Mouse (Mus musculus) hindbrain, embryonic 12.5 days (tissue): Measurements from ENCODE around the gene Gm21985. TPM values are rescaled to one million over a fixed set of nuclear protein-coding genes. Genes with fewer than 3 reads are reported as not detected.
"Not testable (repeated sequence)": the region's sequence is repeated elsewhere in the genome, so short reads cannot be mapped to it uniquely, and the experiment has no call there.

Source experiments
- ATAC-seq: fragments of 200-750 bp; cut with Nextera tagmentation; 2 replicates; pipeline ENCODE4 v1.8.0; 2017; ENCODE audit warnings: moderate TSS enrichment; ENCODE audit not compliant: low FRiP score
- H3K27ac ChIP-seq: fragments of 300-500 bp; sonication (generic); 2 replicates; pipeline ENCODE4 v1.5.1; 2016; ENCODE audit warnings: mild to moderate bottlenecking
- H3K27me3 ChIP-seq: fragments of 300-500 bp; sonication (generic); 2 replicates; pipeline ENCODE4 v1.6.1; 2016; ENCODE audit warnings: mild to moderate bottlenecking
- H3K36me3 ChIP-seq: fragments of 300-500 bp; sonication (generic); 2 replicates; pipeline ENCODE4 v1.6.1; 2016; ENCODE audit warnings: mild to moderate bottlenecking
- H3K4me1 ChIP-seq: fragments of 300-500 bp; sonication (generic); 2 replicates; pipeline ENCODE4 v1.6.1; 2016
- H3K4me2 ChIP-seq: fragments of 300-500 bp; sonication (generic); replicated peaks from 2 replicates; pipeline ENCODE4 v1.6.1; 2016; ENCODE audit warnings: mild to moderate bottlenecking
- H3K4me3 ChIP-seq: fragments of 300-500 bp; sonication (generic); 2 replicates; pipeline ENCODE4 v1.5.1; 2016; ENCODE audit warnings: mild to moderate bottlenecking
- H3K9ac ChIP-seq: fragments of 300-500 bp; sonication (generic); 2 replicates; pipeline ENCODE4 v1.6.1; 2016; ENCODE audit warnings: mild to moderate bottlenecking, moderate library complexity
- H3K9me3 ChIP-seq: fragments of 300-500 bp; sonication (generic); replicated peaks from 2 replicates; pipeline ENCODE4 v1.6.1; 2016; ENCODE audit warnings: mild to moderate bottlenecking
- WGBS: fragments of 180-500 bp; shearing (Covaris S2); methylation state at CpG from one replicate; pipeline ENCODE4 v1.1.7; 2016; 5-methylcytosine and 5-hydroxymethylcytosine counted together
- polyA plus RNA-seq: library from polyadenylated mRNA; unstranded; fragments of >200 nt; fragmentation: Nextera tagmentation; extraction: Ambion mirVana; gene quantifications from 2 replicates; pipeline ENCODE4 v1.2.1, GENCODE M21; 2016

Gm21985 gene
- polyA plus RNA-seq, 1 experiment from 2014 or later, result not detected

DNA sequence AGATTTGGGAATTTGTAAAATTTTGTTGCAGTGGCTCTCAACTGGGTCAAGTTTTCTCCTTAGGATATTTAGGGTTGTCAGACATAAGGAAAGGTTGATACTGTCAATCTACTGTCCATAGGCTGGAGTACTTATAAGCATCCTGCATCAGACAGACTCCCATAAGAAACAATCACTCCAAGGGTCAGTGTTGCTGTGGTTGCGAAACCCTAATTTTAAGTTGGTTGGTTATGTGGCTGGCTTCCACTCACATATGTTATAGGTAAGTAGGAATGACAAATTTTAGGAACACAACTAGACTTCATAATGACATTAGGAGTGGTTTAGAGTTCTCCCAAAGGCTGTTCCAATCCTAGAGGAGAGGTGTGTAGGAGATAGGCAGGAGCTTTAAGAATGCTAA is 115.1 kb downstream of the Gm21985 start:
- peaks cover 10% of the 10 kb centered on the region for H3K4me1 ChIP-seq
- no peak for ATAC-seq
- no peak overlapping the region for H3K27ac ChIP-seq
- H3K4me2 ChIP-seq, result no peak overlapping the region
- H3K9me3 ChIP-seq, result no peaks in the 10 kb centered on the region
- no peaks in the 10 kb centered on the region for H3K36me3 ChIP-seq
- WGBS, result 100% methylated on average over 1 of the region's 1 CpGs
- H3K27me3 ChIP-seq, result peaks cover 1% of the 10 kb centered on the region; the same call in 1 of the 2 replicates
- no peak overlapping the region for H3K9ac ChIP-seq
- H3K4me3 ChIP-seq, result no peak overlapping the region

DNA sequence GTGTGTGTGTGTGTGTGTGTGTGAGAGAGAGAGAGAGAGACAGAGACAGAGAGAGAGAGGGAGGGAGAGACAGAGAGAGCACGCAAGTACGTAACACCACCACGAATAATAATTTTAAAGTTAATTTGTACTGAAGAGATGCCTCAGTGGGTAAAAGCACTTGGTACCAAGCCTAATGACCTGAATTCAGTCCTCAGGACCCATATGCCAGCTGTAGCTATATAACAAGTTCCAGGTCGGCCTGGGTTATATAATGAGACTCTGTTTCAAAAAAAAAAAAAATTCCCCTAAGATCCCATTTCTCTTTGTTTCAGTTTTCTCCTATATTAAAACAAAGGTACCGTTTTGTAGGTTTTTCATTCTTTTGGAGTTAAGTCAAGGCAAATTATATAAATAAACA is 124.7 kb downstream of the Gm21985 start:
- ATAC-seq, result no peak

DNA sequence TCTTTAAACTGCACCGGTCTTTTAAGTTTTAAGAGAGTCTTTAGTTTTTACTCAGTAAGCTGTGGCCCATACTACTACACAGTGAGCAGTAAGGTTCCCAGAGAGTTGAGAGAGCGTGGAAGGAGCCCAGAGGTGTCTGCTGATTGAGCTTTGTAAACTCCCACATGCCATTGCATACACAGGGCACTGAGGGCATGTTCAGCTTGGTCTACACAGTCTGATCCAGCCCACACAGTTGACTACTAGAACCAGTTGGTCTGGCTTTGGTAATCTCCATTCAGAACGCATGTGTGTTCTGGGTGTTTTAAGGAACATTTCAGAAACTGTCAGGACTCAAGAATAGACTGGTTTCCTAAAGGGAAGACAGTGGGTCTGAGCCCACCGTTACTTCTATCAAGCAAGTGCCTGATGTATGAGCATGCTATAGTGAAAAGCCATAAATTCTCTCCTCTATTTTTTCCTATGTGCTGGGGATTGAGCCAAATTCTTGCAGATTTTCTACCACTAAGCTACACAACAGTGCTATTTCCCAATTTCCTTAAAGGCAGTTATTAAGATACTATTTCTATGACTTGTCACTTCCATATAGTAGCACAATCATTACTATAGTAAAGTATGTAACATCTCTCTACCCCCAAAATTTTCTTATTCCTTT is 125.4 kb downstream of the Gm21985 start:
- H3K27me3 ChIP-seq, result no peaks in the 10 kb centered on the region
- H3K36me3 ChIP-seq, result no peaks in the 10 kb centered on the region
- 92% methylated on average over 4 of the region's 4 CpGs for WGBS
- no peak overlapping the region for H3K27ac ChIP-seq
- no peaks in the 10 kb centered on the region for H3K9me3 ChIP-seq
- H3K4me1 ChIP-seq, result no peaks in the 10 kb centered on the region
- H3K4me2 ChIP-seq, result no peak overlapping the region
- no peak overlapping the region for H3K9ac ChIP-seq
- ATAC-seq, result no peak
- no peak overlapping the region for H3K4me3 ChIP-seq

More for the DNA sequence above, 124.7 kb downstream of the Gm21985 start:
- Histone ChIP-seq H3K4me2 (no peak overlapping the region), H3K4me3 (no peak overlapping the region), H3K9ac (no peak overlapping the region), H3K27ac (no peak overlapping the region), H3K9me3 (no peaks in the 10 kb centered on the region), H3K36me3 (no peaks in the 10 kb centered on the region), H3K4me1 (no peaks in the 10 kb centered on the region), H3K27me3 (no peaks in the 10 kb centered on the region)
- 90% methylated on average over 5 of the region's 5 CpGs for WGBS

DNA sequence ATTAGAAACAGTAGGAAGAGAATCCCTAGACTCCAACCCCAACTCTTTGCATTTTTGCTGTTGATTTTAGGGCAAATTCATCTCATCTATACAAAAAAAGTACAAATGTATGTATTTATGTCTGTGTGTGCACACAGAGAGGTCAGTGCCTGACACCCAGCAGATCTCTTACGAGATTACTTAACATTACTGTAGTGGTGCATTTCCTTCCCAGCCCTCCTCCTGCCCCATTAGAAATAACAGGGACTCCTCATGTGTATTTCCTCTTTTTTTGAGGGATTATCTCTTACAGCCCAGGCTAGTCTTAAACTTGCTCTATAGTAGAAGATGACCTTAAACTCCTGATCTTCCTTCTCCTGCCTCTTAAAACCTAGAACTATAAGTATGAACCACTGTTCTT is 126.6 kb downstream of the Gm21985 start:
- Histone ChIP-seq H3K36me3 (no peaks in the 10 kb centered on the region), H3K9me3 (no peaks in the 10 kb centered on the region), H3K4me1 (no peaks in the 10 kb centered on the region), H3K4me3 (no peak overlapping the region), H3K9ac (no peak overlapping the region), H3K27me3 (no peaks in the 10 kb centered on the region), H3K4me2 (no peak overlapping the region), H3K27ac (no peak overlapping the region)
- ATAC-seq, result no peak
- 100% methylated on average over 1 of the region's 1 CpGs for WGBS

DNA sequence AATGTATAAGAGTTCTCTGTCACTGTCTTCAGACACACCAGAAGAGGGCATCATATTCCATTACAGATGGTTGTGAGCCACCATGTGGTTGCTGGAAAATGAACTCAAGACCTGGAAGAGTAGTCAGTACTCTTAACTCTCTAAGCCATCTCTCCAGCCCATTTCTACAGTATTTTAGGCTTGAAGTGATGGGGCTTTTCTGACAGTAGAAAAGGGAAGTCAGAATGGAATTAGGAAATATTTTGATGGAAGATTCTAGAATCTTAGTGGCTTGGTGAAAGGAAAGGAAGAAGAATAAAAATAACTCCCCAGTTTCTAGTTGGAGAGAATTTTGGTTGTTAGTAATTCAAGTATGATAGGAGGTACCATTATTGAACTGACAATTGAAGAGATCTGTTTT is 127.8 kb downstream of the Gm21985 start:
- Histone ChIP-seq H3K27me3 (no peaks in the 10 kb centered on the region), H3K4me2 (no peak overlapping the region), H3K4me1 (no peaks in the 10 kb centered on the region), H3K36me3 (no peaks in the 10 kb centered on the region), H3K9ac (no peak overlapping the region), H3K9me3 (no peaks in the 10 kb centered on the region), H3K27ac (no peak overlapping the region), H3K4me3 (no peak overlapping the region)
- no peak for ATAC-seq

DNA sequence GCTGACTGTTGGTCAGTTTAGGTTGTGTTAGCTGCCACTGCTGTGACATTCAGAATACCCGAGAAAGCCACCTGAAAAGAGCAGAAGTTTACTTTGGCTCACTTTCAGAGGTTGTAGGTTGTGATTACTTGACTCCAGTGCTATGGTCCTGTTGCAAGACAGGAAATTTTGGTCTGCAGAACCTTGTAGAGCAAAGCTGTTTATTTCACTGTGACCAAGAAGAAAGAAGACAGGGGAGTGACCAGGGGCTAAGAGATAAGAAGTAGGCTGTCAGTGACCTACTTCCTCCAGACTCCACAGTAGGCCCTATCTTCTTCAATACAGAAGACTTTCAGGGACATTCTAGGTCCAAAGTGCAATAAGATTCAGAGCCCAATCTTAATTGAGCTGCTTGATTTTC is 130.5 kb downstream of the Gm21985 start:
- H3K27me3 ChIP-seq, result no peaks in the 10 kb centered on the region
- no peak overlapping the region for H3K4me2 ChIP-seq
- no peak overlapping the region for H3K4me3 ChIP-seq
- H3K4me1 ChIP-seq, result no peaks in the 10 kb centered on the region
- 80% methylated on average over 1 of the region's 1 CpGs for WGBS
- no peak overlapping the region for H3K9ac ChIP-seq
- ATAC-seq, result no peak
- no peaks in the 10 kb centered on the region for H3K9me3 ChIP-seq
- H3K36me3 ChIP-seq, result no peaks in the 10 kb centered on the region
- H3K27ac ChIP-seq, result no peak overlapping the region

DNA sequence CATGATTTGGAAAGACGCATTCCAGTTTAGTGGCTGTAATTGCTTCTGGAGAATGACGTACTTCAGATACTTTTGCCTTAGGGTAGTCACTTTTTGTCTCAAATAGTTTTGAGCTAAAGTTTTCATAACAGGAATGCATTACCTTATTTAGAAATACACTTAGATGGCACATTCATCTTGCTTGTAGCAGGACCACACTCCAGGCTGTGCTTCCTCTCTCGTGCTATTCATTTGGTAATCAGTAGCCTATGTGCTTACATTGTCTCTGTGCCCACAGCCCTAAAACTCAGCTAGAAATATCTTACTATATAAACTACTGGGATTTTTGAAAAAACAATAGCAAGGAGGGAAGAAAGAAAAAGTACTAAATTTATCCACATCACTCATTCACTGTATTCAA is 140.9 kb downstream of the Gm21985 start:
- Histone ChIP-seq H3K9me3 (no peaks in the 10 kb centered on the region), H3K4me3 (no peak overlapping the region), H3K4me2 (no peak overlapping the region), H3K27me3 (no peaks in the 10 kb centered on the region), H3K27ac (no peak overlapping the region), H3K36me3 (peaks cover 20% of the 10 kb centered on the region), H3K9ac (no peak overlapping the region), H3K4me1 (no peaks in the 10 kb centered on the region)
- ATAC-seq, result no peak
- 93% methylated on average over 3 of the region's 3 CpGs for WGBS

DNA sequence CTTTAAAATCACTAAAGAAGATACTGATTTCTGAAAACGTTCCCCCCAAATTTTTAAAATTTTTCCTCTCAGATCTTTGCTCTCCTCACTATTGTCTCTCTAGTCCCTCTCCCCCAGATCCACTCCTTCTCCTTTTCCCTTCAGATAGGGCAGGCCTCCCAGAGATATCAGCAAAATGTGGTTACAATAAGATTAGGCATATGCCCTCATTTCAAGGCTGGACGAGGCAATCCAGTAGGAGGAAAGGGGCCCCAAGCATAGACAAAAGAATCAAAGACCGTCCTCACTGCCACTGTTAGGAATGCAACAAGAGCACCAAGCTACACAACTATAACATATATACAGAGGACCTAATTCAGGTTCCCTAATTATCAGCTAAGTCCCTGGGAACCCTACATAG is 159.2 kb downstream of the Gm21985 start:
- Histone ChIP-seq H3K36me3 (no peaks in the 10 kb centered on the region), H3K4me2 (no peak overlapping the region), H3K27me3 (no peaks in the 10 kb centered on the region), H3K9me3 (no peaks in the 10 kb centered on the region), H3K9ac (no peak overlapping the region), H3K4me3 (no peak overlapping the region), H3K27ac (no peak overlapping the region), H3K4me1 (no peaks in the 10 kb centered on the region)
- 80% methylated on average over 3 of the region's 3 CpGs for WGBS
- no peak for ATAC-seq

DNA sequence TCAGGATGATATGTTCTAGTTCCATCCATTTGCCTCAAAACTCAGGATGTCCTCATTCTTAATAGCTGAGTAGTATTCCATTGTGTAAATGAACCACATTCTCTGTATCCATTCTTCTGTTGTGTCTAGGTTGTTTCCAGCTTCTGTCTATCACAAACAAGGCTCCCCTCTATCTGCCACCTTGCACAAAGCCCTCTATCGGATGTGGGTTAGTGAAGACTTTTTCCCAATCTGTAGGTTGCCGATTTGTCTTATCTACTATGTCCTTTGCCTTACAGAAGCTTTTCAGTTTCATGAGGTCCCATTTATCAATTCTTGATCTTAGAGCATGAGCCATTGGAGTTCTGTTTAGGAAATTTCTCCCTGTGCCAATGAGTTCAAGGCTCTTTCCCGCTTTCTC is 162.4 kb downstream of the Gm21985 start:
- not testable (repeated sequence) for H3K9ac ChIP-seq, H3K27me3 ChIP-seq, ATAC-seq, H3K4me2 ChIP-seq, H3K4me3 ChIP-seq, H3K4me1 ChIP-seq, H3K27ac ChIP-seq, H3K9me3 ChIP-seq, H3K36me3 ChIP-seq
- WGBS, result 93% methylated on average over 3 of the region's 3 CpGs

DNA sequence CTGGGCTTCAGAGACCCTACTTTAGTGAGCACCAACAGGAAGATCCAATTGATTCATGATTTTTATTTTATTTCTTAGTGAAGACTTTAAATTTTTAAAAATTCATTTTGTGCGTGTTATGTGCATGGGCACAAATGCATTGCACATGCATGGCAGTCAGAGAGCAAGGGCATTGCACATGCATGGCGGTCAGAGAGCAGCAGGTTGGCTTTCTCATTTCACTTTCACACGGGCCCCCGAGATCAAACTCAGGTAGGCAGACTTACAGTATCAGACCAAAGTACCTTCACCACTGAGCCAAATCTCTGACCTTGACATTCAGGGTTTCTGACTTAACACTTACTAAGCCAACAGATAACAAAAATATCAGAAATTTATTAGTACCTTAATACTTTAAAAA is 163.6 kb downstream of the Gm21985 start:
- Histone ChIP-seq H3K4me2 (no peak overlapping the region), H3K36me3 (no peaks in the 10 kb centered on the region), H3K27me3 (no peaks in the 10 kb centered on the region), H3K4me1 (no peaks in the 10 kb centered on the region), H3K9me3 (no peaks in the 10 kb centered on the region), H3K9ac (no peak overlapping the region), H3K27ac (no peak overlapping the region), H3K4me3 (no peak overlapping the region)
- ATAC-seq, result no peak
- WGBS, result 93% methylated on average over 4 of the region's 4 CpGs

DNA sequence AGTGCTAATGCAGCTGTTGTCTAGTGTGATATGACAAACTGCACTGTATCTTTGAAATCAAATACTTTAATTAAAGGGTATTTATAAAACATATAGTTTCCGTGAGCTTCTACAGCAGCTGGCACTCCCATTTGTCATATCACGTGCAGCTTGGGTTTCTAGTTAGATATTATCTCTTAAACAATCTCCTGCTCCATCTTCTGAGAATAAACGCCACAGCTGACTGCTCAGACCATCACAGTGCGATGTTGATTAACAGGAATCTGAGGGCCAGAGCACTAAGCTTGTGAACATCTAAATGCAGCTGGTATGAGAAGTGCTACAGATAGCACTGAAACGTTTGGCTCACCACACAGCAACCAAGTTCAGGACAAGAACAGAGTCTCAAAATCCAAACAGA is 164.3 kb downstream of the Gm21985 start:
- H3K9me3 ChIP-seq, result no peaks in the 10 kb centered on the region
- no peaks in the 10 kb centered on the region for H3K36me3 ChIP-seq
- WGBS, result 73% methylated on average over 5 of the region's 5 CpGs
- no peaks in the 10 kb centered on the region for H3K4me1 ChIP-seq
- H3K27ac ChIP-seq, result no peak overlapping the region
- ATAC-seq, result no peak
- H3K27me3 ChIP-seq, result no peaks in the 10 kb centered on the region
- no peak overlapping the region for H3K4me3 ChIP-seq
- H3K4me2 ChIP-seq, result no peak overlapping the region
- no peak overlapping the region for H3K9ac ChIP-seq

DNA sequence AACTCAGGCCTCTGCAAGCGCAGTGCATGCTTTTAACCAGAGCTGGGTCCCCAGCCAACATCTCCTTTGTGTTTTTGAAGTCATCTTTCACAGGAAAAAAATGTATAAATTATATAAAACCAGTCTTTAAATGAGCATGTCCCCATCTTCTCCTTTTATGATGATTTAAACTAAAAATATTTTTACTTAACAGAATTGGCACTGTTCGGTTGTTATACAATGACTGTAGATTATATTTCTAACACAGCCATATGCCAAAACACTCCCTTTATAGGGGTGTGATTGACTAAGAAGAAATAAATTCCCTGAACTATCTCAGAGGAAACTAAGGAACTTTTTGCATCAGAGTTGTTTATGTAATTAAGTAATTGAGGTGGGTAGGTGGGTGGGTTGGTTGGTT is 166.4 kb downstream of the Gm21985 start:
- H3K9me3 ChIP-seq, result no peaks in the 10 kb centered on the region
- no peaks in the 10 kb centered on the region for H3K27me3 ChIP-seq
- no peaks in the 10 kb centered on the region for H3K36me3 ChIP-seq
- no peak for ATAC-seq
- 92% methylated on average over 2 of the region's 2 CpGs for WGBS
- H3K4me3 ChIP-seq, result no peak overlapping the region
- no peak overlapping the region for H3K9ac ChIP-seq
- no peaks in the 10 kb centered on the region for H3K4me1 ChIP-seq
- no peak overlapping the region for H3K27ac ChIP-seq
- H3K4me2 ChIP-seq, result no peak overlapping the region

DNA sequence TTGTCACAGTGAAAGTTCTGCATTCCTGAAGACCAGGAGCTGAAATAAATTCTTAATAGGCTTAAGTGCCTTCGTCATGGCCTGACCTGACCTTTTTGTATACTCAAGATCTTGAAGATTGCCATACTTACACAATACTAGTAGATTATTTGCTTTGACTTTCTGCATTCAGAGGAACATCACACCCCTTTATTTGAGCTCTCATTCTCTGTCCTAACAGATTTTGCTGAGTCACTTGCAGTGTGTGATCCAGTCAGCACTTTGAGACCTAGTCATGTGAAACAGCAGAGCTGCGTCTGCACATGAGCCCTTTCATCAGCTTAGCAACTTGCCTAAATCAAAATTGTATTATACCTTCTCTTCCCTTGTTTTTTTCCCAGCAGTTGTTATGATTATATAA is 167.2 kb downstream of the Gm21985 start:
- no peaks in the 10 kb centered on the region for H3K27me3 ChIP-seq
- no peak overlapping the region for H3K27ac ChIP-seq
- WGBS, result 78% methylated on average over 2 of the region's 2 CpGs
- no peaks in the 10 kb centered on the region for H3K36me3 ChIP-seq
- ATAC-seq, result no peak
- H3K9me3 ChIP-seq, result no peaks in the 10 kb centered on the region
- H3K4me2 ChIP-seq, result no peak overlapping the region
- no peaks in the 10 kb centered on the region for H3K4me1 ChIP-seq
- no peak overlapping the region for H3K4me3 ChIP-seq
- no peak overlapping the region for H3K9ac ChIP-seq
